Mouse (Mus musculus): ENCODE data around the gene Ctbp2. TPM values are rescaled to one million over a fixed set of nuclear protein-coding genes. Genes with fewer than 3 reads are reported as not detected.
"Not testable (repeated sequence)": the region's sequence is repeated elsewhere in the genome, so short reads cannot be mapped to it uniquely, and the experiment has no call there.

The Ctbp2 gene
- total RNA-seq, 2 experiments from 2014 or later = 46.4 to 52.1 TPM

GRCm38 (mm10) chr7:133121080-133121607 lies 3.0 kb downstream of the Ctbp2 start:
- no peak for DNase-seq (ENCODE audit: low spot score in 2 of 2)

GRCm38 (mm10) chr7:133120221-133120751 lies 3.9 kb downstream of the Ctbp2 start:
- DNase-seq (ENCODE audit: low spot score in 2 of 2) = no peak

GRCm38 (mm10) chr7:133117815-133118214 lies 6.3 kb downstream of the Ctbp2 start:
- no peak for DNase-seq (ENCODE audit: low spot score in 2 of 2)

- no peak for DNase-seq (ENCODE audit: low spot score in 2 of 2)
Measured at GRCm38 (mm10) chr7:133116542-133116941, 7.6 kb downstream of the Ctbp2 start.

- no peak for DNase-seq (ENCODE audit: low spot score in 2 of 2)
Measured at GRCm38 (mm10) chr7:133115886-133116285, 8.3 kb downstream of the Ctbp2 start.

GRCm38 (mm10) chr7:133114847-133115470 lies 9.2 kb downstream of the Ctbp2 start:
- DNase-seq (ENCODE audit: low spot score in 2 of 2) = no peak

- no peak for DNase-seq (ENCODE audit: low spot score in 2 of 2)
Measured at GRCm38 (mm10) chr7:133113185-133113895, 10.8 kb downstream of the Ctbp2 start.

GRCm38 (mm10) chr7:133112351-133112831 lies 11.8 kb downstream of the Ctbp2 start:
- no peak for DNase-seq (ENCODE audit: low spot score in 2 of 2)

GRCm38 (mm10) chr7:133109442-133109841 lies 14.7 kb downstream of the Ctbp2 start:
- no peak for DNase-seq (ENCODE audit: low spot score in 2 of 2)

GRCm38 (mm10) chr7:133108695-133109094 lies 15.5 kb downstream of the Ctbp2 start:
- DNase-seq (ENCODE audit: low spot score in 2 of 2) = no peak

- DNase-seq (ENCODE audit: low spot score in 2 of 2) = no peak
Measured at GRCm38 (mm10) chr7:133102578-133102977, 21.6 kb downstream of the Ctbp2 start.

- no peak for DNase-seq (ENCODE audit: low spot score in 2 of 2)
Measured at GRCm38 (mm10) chr7:133101070-133101469, 23.1 kb downstream of the Ctbp2 start.

GRCm38 (mm10) chr7:133100178-133100577 lies 24.0 kb downstream of the Ctbp2 start:
- no peak for DNase-seq (ENCODE audit: low spot score in 2 of 2)

GRCm38 (mm10) chr7:133099266-133099665 lies 24.9 kb downstream of the Ctbp2 start:
- no peak for DNase-seq (ENCODE audit: low spot score in 2 of 2)

- no peak for DNase-seq (ENCODE audit: low spot score in 2 of 2)
Measured at GRCm38 (mm10) chr7:133098118-133098793, 25.9 kb downstream of the Ctbp2 start.

GRCm38 (mm10) chr7:133095610-133096009 lies 28.5 kb downstream of the Ctbp2 start:
- DNase-seq (ENCODE audit: low spot score in 2 of 2) = not testable (repeated sequence)

- no peak for DNase-seq (ENCODE audit: low spot score in 2 of 2)
Measured at GRCm38 (mm10) chr7:133094711-133095495, 29.3 kb downstream of the Ctbp2 start.

- no peak for DNase-seq (ENCODE audit: low spot score in 2 of 2)
Measured at GRCm38 (mm10) chr7:133094161-133094560, 30.0 kb downstream of the Ctbp2 start.

GRCm38 (mm10) chr7:133093731-133094130 lies 30.4 kb downstream of the Ctbp2 start:
- DNase-seq (ENCODE audit: low spot score in 2 of 2) = no peak

GRCm38 (mm10) chr7:133090641-133091040 lies 33.5 kb downstream of the Ctbp2 start:
- no peak for DNase-seq (ENCODE audit: low spot score in 2 of 2)
